Mouse (Mus musculus) layer of hippocampus, adult 2 months (tissue): ENCODE results near the gene Cmtm4. TPM values are rescaled to one million over a fixed set of nuclear protein-coding genes. Genes with fewer than 3 reads are reported as not detected.

Experiments
- DNase-seq, 2 experiments: peaks; one replicate each; pipeline ENCODE4 v3.0.0; 2022; ENCODE audit warnings: low spot score in 2 of 2
- H3K27ac ChIP-seq: fragments of 200-600 bp; 2 replicates; pipeline ENCODE4 v1.8.1; 2022
- H3K4me3 ChIP-seq: fragments of 200-600 bp; 2 replicates; pipeline ENCODE4 v1.8.1; 2022; ENCODE audit warnings: mild to moderate bottlenecking
- CTCF ChIP-seq: fragments of 200-600 bp; conservative IDR thresholded peaks from 2 replicates; pipeline ENCODE4 v1.8.1; 2022; ENCODE audit warnings: antibody characterized with exemption, mild to moderate bottlenecking, moderate library complexity
- total RNA-seq, 2 experiments: library from RNA; stranded (reverse); gene quantifications; 2 replicates each; pipeline ENCODE4 v1.2.3; 2021

Gene Cmtm4
- total RNA-seq, 2 experiments from 2014 or later: 59.9 to 62.3 TPM

DNA sequence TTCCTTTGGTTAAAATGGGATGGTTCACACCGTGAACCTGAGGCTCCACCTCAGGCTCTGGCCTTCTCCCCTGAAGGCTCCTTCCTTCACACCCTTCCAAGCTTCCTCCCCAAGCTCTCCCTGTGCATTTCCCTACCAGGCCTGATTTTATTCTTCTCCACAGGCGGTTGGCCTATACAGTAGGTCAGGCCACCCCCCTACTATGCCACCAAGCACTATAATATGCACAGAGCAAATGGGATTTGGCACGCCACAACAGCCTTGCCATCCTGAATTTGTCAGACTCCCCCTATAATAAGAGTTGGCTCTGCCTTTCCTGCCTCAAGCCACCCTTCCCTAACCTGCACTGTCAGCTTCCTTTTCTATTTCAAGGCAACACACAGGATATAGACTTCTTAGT lies 37.0 kb downstream of the Cmtm4 start:
- Histone ChIP-seq H3K27ac (no peak overlapping the region), H3K4me3 (no peak overlapping the region)
- DNase-seq: no peak
- no peak for TF ChIP-seq CTCF

DNA sequence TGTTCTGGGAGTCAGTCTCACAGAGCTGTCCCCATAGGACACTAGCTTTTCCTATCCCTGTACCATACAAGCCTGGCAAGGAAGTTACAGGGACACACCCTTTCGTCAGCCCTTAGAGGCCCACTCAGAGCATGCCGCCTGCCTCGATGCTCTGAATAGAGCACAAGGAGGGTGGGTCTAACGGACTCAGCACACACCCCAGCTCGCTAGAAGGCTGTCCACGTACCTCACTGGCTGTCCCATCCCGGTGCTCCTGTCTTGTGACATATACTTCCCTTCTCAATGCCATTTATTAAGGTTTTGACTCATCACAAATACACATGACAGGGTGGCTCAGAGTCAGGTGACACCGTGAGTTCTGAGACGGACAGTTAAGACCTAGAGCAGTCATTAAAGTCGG lies 41.1 kb downstream of the Cmtm4 start:
- no peak overlapping the region for H3K4me3 ChIP-seq
- H3K27ac ChIP-seq: no peak overlapping the region
- DNase-seq: no peak
- TF ChIP-seq CTCF: no peak

DNA sequence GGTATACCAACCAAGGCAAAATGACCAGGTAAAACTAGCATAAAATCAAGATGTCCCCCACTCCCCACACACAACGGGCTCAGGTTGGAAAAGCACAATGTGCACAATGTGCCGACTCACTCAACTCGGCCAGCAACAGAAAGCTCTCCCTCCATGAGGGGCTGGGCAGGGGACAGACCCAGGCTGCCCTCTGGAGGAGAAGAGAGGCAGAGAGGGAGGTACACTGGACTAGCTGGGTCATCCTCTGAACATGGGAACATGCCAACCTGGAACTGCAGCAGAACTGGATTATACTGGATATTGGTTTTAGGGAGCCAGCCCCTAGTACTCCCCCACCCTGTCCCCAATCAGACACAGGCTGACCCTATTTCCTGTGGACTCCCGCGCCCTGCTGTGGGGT lies 42.4 kb downstream of the Cmtm4 start:
- no peak for DNase-seq
- Histone ChIP-seq H3K27ac (peak overlapping the region; percentile 14; the same call in 1 of the 2 replicates), H3K4me3 (no peak overlapping the region)
- TF ChIP-seq CTCF: peak; percentile 62

DNA sequence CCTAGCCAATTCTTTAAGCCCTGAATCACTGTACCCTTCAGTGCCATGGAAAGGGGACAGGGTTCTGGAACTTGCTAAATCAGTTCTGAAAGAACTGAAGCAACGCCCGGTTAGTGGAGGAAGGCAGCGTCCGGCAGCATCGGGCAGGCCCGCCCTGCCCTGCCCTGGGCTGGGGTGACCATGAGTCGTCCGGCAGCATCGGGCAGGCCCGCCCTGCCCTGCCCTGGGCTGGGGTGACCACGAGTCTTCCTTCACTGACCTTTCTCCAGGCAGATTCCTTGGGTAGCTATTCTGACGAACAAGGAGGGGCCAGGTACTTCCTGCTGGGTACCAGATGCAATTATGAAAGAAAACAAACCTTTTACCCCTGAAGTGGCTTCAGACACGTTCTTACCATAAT lies 45.6 kb downstream of the Cmtm4 start:
- TF ChIP-seq CTCF: no peak
- DNase-seq: no peak
- H3K27ac ChIP-seq: no peak overlapping the region

DNA sequence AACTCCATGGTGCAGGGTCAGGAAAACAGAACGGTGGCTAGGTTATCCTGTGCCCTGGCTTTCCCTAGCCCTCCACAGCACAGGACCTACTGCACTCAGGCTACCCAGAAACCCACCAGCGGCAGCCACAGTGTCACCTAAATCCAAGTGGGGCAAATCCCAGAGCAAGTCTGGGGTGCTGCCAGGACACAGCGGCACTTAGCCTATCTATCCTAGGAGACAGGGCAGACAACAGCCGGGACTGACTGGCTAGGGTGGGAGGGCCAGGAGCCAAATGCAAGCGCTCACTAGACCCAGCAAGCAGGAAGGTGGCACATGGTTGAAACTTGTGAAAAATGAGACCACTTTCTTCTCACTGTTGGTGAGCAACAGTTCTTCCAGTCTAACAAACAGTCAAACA lies 46.6 kb downstream of the Cmtm4 start:
- H3K27ac ChIP-seq: no peak overlapping the region
- DNase-seq: no peak
- TF ChIP-seq CTCF: no peak
- H3K4me3 ChIP-seq: no peak overlapping the region

More for the DNA sequence above, 45.6 kb downstream of the Cmtm4 start:
- H3K4me3 ChIP-seq: no peak overlapping the region

DNA sequence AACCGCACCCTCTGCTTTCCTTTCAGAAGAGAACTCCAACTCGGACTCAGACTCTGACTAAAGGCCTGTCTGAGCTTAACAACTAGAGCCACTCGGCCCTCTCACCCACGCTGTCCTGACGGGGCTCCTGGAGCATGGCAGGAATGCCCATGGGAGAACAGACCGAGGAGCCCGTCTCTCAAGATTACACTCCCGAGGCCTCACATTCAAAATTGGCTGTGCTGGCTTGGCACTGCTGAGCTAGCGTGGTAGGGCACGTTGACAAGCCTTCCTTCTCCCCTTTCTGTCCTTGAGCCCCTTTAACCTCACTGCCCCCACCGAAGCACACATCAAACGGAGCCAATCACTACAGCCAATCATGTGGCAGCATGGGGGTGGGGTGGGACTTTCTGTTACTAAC lies 48.9 kb downstream of the Cmtm4 start:
- no peak for TF ChIP-seq CTCF

DNA sequence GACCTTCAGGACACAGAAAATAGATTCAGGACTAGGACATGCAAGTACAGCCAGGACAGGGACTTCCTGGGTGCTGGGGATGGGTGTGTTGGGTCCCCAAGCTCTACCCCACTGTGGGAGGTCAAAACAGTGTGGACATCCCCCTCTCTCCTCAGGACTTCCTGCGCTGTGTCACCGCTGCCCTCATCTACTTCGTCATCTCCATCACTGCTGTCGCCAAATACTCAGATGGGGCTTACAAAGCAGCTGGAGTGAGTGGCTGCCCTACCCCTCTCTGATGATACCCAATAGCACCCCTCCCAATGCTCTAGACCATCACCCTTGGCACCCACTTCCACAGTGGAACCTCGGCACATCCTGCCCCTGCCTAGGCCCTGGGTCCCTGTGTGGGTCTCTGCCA lies 51.0 kb downstream of the Cmtm4 start:
- Histone ChIP-seq H3K27ac (no peak overlapping the region), H3K4me3 (no peak overlapping the region)
- no peak for DNase-seq
- no peak for TF ChIP-seq CTCF

More for the DNA sequence above, 48.9 kb downstream of the Cmtm4 start:
- no peak for DNase-seq
- no peak overlapping the region for H3K4me3 ChIP-seq
- H3K27ac ChIP-seq: no peak overlapping the region

DNA sequence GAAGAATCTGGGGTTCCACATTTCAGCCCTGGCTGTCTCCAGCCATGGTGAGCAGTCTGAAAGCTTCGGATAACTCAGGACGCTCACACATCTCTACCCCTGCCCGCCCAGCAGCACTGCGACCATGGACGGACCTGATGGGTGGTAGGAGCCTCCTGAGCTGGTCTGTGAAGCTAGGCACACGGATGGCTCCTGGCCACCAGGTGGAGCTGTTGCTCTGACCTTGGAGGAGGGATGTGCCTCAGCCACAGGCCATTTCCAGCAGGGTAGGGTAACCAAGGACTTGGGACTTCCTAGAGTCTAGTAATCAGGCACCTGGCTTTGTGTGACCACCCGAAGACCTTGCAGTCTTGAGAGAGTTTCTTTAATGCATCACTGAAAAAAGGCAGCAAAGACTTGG lies 51.6 kb downstream of the Cmtm4 start:
- no peak overlapping the region for H3K27ac ChIP-seq
- peak; percentile 80 to 90 for DNase-seq
- peak; percentile 93 for TF ChIP-seq CTCF
- H3K4me3 ChIP-seq: no peak overlapping the region

DNA sequence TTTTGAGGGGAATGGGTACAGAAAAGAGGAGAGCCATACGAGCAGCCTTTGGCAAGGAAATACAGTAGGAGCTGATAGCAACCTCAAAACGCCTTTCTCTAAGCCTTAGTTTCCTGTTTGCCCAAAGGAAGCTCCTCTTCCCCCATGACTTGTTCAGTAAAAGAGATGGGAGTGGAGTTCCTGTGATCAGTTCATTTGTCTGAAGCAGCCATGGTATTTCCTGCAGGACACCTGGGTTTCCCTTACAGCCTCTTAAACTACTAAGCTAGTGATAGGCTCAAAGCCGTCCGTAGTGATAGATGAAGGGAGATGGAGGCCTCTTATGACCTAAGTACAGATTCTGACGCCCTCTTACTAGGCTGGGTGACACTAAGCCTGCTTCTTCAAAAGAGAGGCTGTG lies 53.2 kb downstream of the Cmtm4 start:
- TF ChIP-seq CTCF: no peak
- H3K4me3 ChIP-seq: no peak overlapping the region
- H3K27ac ChIP-seq: no peak overlapping the region
- no peak for DNase-seq

DNA sequence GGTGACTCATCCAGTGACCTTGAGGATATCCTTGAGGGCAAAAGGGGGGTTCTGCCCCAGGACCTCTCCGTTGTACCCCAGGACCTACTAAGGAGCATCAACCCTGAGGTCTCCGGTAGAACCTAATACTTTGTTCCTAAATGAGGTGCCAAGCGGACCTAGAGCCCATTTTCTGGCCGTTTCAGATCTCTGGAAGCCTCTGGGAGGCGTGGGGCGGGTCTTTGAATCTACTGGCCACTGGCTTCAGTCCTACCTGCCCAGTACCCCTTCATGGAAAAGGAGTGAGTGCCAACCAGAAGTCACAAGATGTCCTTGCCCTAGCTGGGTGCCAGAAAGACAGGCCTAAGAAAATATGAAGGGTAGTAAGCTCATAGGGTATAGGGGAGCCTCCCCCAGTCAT lies 53.9 kb downstream of the Cmtm4 start:
- no peak for DNase-seq
- H3K27ac ChIP-seq: peak overlapping the region; percentile 82; the same call in 1 of the 2 replicates
- H3K4me3 ChIP-seq: no peak overlapping the region; the same call in 1 of the 2 replicates
- TF ChIP-seq CTCF: no peak

DNA sequence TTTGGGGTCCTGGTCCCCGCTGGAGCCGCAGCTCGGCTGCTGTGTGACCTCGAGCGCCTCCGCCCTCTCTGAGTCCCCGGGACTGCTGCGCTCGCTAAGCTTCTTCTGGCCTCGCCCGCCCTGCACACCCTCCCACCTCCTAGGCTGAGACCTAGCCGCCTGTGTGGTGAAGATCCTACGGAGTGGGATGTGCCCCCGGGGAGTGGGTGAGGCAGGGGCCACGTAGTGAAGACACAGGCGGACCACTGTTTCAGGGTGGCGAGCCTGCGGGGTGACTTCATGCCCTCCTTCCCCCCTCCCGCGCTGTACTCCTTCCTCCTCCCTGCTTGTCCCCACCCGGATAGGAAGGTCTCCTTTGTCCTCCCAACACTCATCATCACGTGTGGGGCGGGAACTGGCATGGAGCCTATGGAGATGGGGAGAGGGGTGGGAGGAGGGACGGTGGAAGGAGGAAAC lies 54.5 kb downstream of the Cmtm4 start:
- peak overlapping the region; percentile 82 for H3K27ac ChIP-seq
- no peak for TF ChIP-seq CTCF
- peak overlapping the region; percentile 68 for H3K4me3 ChIP-seq
- DNase-seq: no peak

DNA sequence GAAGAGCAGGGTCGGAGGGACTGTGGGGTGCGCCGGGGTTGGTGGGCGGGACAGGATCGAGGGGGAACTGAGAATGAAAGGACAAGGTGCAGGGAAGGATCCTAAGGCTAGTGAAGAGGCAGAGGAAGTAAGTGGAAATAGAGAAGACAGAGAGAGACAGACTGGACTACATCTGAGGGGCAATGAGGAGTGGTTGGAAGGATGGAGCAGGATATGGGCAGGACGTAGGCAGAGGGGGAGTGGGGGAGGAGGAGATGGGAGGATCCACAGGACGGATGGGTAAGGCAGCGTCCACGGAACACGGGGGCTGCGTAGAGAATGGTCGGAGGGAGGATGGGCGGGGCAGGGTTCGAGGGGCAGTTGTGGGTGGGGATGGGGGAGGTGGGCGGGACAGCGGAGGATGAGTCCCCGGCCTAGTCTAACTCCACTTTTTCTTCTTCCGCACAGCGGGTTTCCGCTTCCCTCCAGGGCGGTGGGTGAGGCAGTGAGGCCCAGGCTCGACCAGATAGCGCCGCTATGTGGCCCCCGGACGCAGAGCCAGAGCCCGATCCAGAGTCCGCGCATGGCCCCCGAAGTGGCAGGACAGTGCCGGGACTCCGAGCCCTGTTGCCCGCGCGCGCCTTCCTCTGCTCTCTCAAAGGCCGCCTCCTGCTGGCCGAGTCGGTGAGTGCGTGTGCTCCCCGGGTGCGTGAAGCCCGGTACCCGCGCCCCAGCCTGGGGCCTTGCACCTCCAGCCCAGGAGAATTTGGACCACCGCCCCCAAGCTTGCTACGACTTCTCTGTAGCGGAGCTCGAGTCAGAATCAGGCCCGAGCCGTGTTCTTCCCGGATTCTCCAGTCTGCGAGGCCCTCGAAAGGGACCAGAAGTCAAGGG lies 55.1 kb downstream of the Cmtm4 start:
- peak overlapping the region; percentile 68 for H3K4me3 ChIP-seq
- peak; percentile 46 to 57 for DNase-seq
- TF ChIP-seq CTCF: peak; percentile 84
- peak overlapping the region; percentile 82 for H3K27ac ChIP-seq

DNA sequence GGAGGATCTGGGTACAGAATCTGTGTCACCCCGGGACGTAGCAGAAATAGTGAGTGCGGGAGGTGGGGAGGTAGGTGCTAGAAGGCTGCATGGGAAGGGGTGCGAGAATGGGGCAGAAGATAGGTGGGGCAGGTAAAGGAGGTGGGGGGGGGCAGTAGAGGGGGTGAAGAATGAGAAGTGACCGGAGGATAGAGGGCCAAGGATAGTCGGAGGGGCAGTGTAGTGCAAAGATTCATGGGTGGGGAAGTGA lies 55.7 kb downstream of the Cmtm4 start:
- Histone ChIP-seq H3K4me3 (peak overlapping the region; percentile 68), H3K27ac (peak overlapping the region; percentile 82; the same call in 1 of the 2 replicates)
- no peak for DNase-seq
- no peak for TF ChIP-seq CTCF

DNA sequence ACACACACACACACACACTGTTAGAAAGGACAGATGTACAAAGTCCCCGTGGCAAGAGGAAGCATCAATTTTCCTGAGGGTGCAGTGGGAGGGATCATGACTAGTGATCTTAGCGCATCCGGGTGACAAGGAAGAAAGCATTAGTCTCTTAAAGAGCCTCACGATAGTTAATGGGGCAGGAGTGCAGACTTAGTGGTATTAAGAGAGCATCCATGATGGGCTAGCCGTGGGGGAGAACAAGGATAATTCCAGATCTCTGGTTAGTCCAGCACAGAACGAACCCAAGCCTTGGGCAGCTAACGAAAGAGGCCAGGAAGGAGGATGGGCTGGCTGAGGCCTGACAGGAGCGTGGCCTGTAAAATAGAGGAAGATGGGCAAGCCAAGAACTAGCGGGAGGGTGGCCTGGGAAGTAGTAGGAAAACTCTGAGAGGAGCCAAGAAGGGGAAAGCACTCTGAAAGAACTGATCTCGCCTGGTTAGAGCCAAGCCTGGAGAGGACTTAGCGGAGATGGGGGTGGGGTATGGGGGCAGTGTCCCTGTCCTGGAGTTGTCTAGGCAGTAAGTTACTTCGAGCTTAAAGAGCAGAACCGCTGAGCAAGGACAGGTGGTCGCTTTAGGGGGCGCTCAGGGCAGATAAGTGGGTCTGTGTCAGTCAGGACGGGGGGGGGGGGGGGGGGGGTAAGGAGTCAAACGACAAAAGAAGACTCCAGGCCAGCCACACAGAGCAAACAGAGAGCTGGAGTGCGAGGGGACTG lies 56.2 kb downstream of the Cmtm4 start, which contains the start of gene Cmtm3:
Cmtm3 (plus strand) TSS at position 182 of the 754 bp plus-strand sequence.
- Histone ChIP-seq H3K27ac (peak within 1 kb of the TSS; percentile 82; the same call in 1 of the 2 replicates), H3K4me3 (peak within 1 kb of the TSS; percentile 68)
- DNase-seq: no peak
- TF ChIP-seq CTCF: no peak
